Mouse (Mus musculus): ENCODE measurements around the gene Lmntd2.
A peak's percentile ranks its signal among the peaks of the same experiment; 100 is the strongest.

The Lmntd2 gene

GRCm38 (mm10) chr7:141188733-141189132, 25.1 kb downstream of the Lmntd2 start:
- no peak for DNase-seq

- no peak for DNase-seq
These were observed 25.7 kb downstream of the Lmntd2 start for GRCm38 (mm10) chr7:141188194-141188593.

DNA sequence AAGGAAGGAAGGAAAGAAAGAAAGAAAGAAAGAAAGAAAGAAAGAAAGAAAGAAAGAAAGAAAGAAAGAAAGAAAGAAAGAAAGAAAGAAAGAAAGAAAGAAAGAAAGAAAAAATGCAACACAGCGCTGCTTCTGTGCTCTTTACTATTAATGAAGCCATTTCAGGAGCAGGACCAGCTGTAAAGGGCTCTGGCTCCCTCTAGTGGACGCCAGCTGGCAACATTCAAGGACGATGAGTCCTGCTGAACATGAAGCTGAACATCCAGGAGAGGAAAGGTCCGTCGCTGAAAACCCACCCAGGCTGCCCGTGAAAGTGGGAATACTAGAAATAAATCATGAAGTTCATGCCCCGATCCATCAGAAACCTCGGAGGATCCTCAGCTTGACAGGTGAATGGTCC, 37.7 kb downstream of the Lmntd2 start:
- peak; percentile 87 for DNase-seq

GRCm38 (mm10) chr7:141175068-141175467, 38.8 kb downstream of the Lmntd2 start:
- DNase-seq, result no peak

DNA sequence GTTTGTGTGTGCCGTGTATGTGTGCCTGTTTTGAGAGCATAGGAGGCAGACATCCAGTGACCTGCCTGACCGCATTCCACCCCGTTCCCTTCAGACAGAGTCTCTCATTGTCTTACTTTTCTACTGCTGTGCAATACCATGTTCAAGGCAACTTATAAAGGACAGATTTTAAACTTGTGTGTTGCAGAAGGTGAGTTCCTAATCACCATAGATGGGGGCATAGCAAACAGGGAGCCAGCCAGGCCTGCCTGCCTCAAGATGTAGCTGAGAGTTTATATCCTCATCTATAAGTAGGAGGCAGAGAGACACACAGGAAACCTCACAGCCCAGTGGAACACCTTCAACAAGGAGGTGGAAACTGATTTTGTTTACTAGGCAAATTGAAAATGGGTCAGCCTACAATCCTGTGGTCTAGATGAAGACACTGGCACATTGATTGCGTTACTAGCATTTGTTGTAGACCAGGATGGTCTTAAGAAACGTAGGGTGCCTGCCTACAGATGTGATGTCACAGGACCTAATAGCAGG, 40.5 kb downstream of the Lmntd2 start:
- DNase-seq, result no peak

- DNase-seq, result peak; percentile 94
These were observed 41.5 kb downstream of the Lmntd2 start, which contains the start of gene Rnh1 for GRCm38 (mm10) chr7:141172116-141173006. Rnh1 (minus strand) TSS chr7:141172857.

DNA sequence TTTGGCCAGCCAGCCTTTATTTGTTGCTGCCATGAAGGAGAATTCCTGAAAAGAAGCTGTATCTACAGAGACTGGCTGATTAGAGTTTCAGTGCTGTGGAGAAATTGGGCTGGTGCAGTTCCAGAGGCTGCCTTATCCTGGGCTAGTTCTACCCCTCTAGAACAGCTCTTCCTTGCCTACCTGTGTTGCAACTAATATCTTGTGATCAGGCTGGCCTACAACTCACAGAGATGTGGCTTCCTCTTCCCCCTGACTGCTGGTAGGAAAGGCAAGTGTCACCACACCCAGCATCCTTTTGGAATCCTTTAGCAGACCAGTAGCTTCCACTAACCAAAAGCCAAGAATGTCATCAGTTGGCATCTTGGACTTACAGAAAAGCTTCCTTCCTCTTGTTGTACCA, 44.0 kb downstream of the Lmntd2 start:
- no peak for DNase-seq

- DNase-seq, result no peak
These were observed 44.6 kb downstream of the Lmntd2 start for GRCm38 (mm10) chr7:141169300-141169699.

DNA sequence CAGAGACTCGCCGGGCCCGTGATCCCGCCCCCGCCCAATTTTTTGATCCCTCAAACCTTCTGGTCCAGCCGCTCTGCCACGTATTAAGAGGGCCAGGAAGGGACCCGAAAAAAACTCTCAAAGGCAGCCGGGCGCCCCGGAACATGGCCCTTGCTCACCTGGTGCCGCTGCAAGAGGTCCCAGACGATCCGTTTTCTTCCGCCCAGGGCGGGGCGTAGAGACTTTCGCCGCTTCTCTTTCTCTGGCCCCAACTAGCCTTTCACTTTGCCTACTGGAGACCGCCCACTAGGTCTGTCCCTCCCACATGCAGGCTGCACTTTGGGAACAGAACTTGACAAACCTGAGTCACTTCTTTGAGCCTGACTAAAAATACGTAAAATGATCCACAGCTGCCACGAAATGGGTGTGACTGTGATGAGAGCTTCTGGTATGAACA, 45.3 kb downstream of the Lmntd2 start:
- peak; percentile 71 for DNase-seq

DNA sequence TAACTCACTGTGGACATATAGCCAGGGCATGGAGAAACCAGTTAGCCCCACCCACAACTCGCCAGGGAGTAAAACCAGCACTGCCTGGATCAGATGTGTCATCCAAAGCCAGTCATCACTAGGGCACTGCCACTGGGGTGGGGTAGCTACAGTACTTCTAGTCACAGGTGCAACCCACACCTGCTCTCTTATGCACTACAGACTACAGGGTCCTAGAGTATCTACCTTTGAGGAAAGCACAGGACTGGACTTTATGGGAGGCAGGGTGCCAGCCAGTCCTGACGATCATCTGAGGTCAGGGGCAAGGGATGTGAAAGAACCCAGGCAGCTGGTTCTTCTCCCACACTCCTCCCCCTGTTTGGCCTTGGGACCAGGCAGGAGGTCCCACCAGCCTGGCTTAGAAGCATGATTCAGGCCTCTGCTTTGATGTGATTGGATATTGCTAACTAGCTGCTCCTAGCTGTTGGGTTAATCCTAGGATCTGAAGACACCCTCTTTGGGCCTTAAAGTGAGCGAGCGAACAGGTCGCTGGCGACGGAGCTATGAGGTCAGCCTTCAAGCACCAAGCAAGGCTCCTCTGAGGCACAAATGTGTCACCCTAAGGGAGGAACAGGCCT, 45.9 kb downstream of the Lmntd2 start:
- DNase-seq, result peak; percentile 30

DNA sequence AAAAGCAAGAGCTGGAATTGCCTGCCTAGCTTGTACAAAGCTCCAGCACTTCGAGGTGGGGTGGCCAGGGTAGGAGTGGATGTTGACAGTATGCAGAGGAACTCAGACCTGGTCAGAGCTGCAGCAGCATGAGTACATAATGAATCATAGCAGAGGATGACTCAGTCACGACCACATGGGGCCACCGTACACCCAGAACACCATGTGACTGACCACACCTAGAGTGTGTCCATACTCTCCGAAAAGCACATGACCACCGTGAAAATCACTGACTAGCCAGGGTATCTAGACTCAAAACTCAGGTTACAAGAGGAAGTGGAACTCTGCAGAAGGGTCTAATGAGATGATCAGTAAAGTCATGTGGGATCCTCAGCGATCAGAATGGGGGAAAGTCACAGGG, 49.0 kb downstream of the Lmntd2 start:
- DNase-seq, result peak; percentile 26

DNA sequence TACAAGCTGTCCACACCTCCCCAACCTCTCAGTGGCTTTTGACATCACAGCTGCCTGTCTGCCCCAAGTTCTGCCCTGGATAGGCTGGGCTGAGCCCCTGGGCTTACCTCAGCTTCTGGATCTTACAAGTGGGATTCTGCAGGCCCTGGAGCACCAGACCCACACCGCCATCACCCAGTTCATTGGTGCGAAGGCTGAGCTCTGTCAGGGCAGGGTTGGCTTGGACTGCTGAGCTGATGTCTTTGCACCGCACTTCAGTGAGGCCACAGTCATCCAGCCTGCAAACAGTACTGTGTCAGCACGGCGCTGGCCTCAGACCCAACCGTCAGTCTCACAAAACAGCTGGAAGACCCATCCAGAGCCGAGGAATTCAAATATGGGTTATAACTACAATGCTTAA, 49.5 kb downstream of the Lmntd2 start:
- no peak for DNase-seq
